8 mouse cellular contexts compared by ENCODE assay signal in the genomic region with DNA sequence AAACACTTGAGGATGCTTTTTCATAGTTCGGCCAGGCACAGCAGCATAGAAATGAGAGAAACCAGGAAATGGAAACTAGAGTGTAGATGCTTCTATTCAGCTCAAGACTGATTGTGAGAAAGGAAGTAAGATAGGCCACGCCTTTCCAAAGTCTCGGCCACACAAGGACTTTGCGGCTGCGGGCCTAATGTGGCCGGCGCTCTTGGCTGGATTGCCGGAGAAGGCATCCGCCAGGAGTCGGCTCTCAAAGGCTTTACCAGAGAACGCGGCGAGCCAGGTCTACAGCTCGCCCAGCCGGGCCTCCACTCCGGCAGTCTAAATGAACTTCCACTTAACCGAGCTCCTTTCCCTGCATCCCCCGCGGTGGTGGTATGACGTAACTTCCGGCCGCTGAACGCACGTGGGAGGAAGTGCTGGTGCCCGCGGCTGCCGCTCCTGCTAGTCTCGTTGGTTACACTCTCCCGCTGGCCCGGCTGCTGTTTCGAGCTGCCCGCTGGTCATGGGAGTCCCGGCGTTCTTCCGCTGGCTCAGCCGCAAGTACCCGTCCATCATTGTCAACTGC. TPM values are rescaled to one million over a fixed set of nuclear protein-coding genes. Genes with fewer than 3 reads are reported as not detected.
DNase-seq lines count a peak whose midpoint lies in the region; ATAC-seq lines count a peak whose summit lies in the region.

A gene (plus strand): TSS at position 374 of the 562 bp plus-strand sequence.

- intact Hi-C loops in heart, postnatal 14 days (cut with DNase I), result loop anchor here (10.0 kb wide), 1 partner anchor 158 kb away; a partner anchor contains a TSS

- H3K27ac ChIP-seq in forebrain, embryonic 14.5 days (ENCODE audit: low read depth, low read length), result peak within 1 kb of the TSS; percentile 98
- H3K27ac ChIP-seq in neural tube, embryonic 15.5 days (replicated peaks), result peak within 1 kb of the TSS; percentile 96

- peak; percentile 95 for DNase-seq in ES-CJ7 (ENCODE audit: low read depth, low spot score)
- DNase-seq in cerebellum, adult 11 months, result peak; percentile 93
- DNase-seq in forebrain, embryonic 14.5 days (ENCODE audit: low spot score), result peak; percentile 98
- peak; percentile 92 to 95 for DNase-seq in heart, postnatal 14 days
- peak; percentile 96 for DNase-seq in layer of hippocampus, adult 11-12 months (ENCODE audit: low spot score)
- peak; percentile 96 to 97 for DNase-seq in lung, adult 18-20 months
- DNase-seq in testis, postnatal 14 days (ENCODE audit: low spot score), result peak; percentile 96

- no peaks in the 10 kb centered on the region for H3K27me3 ChIP-seq in forebrain, embryonic 14.5 days (replicated peaks; ENCODE audit: control insufficient read depth, insufficient read depth, low read length)
- H3K27me3 ChIP-seq in neural tube, embryonic 15.5 days (replicated peaks), result no peaks in the 10 kb centered on the region

- H3K36me3 ChIP-seq in forebrain, embryonic 14.5 days (ENCODE audit: control insufficient read depth, insufficient read depth, low read length), result no peaks in the 10 kb centered on the region
- no peaks in the 10 kb centered on the region for H3K36me3 ChIP-seq in neural tube, embryonic 15.5 days

- H3K4me1 ChIP-seq in forebrain, embryonic 14.5 days (ENCODE audit: control insufficient read depth, insufficient read depth, low read length), result peaks cover 14% of the 10 kb centered on the region
- peaks cover 24% of the 10 kb centered on the region for H3K4me1 ChIP-seq in neural tube, embryonic 15.5 days

- no peaks in the 10 kb centered on the region for H3K9me3 ChIP-seq in forebrain, embryonic 14.5 days (replicated peaks; ENCODE audit: control insufficient read depth, low read length)
- no peaks in the 10 kb centered on the region for H3K9me3 ChIP-seq in neural tube, embryonic 15.5 days (replicated peaks)

- peak; percentile 97 for ATAC-seq in forebrain, embryonic 14.5 days
- peak; percentile 98 for ATAC-seq in neural tube, embryonic 15.5 days (ENCODE audit: low FRiP score)

- WGBS in forebrain, embryonic 14.5 days, result under 1% methylated on average over 37 of the region's 37 CpGs
- WGBS in neural tube, embryonic 15.5 days, result under 1% methylated on average over 37 of the region's 37 CpGs

- peak within 1 kb of the TSS; percentile 93 for H3K9ac ChIP-seq in forebrain, embryonic 14.5 days (ENCODE audit: low read length)
- H3K9ac ChIP-seq in neural tube, embryonic 15.5 days (replicated peaks), result peak within 1 kb of the TSS; percentile 73

- peak within 1 kb of the TSS; percentile 83 for H3K4me3 ChIP-seq in forebrain, embryonic 14.5 days (ENCODE audit: low read depth, low read length)
- H3K4me3 ChIP-seq in neural tube, embryonic 15.5 days (replicated peaks), result peak within 1 kb of the TSS; percentile 80

- peak within 1 kb of the TSS; percentile 74 for H3K4me2 ChIP-seq in forebrain, embryonic 14.5 days (ENCODE audit: low read length)
- H3K4me2 ChIP-seq in neural tube, embryonic 15.5 days, result peak within 1 kb of the TSS; percentile 69

RNA-seq across cellular contexts. Expression of the gene that starts here (rescaled TPM):
- polyA plus RNA-seq in forebrain, embryonic 14.5 days (2014; fragmentation: Nextera tagmentation; extraction: Ambion mirVana), result 93.4 and 101 TPM in 2 replicates
- 10 to 100 TPM; 23.6 to 28.0 TPM for total RNA-seq in heart, postnatal 14 days (2021)
- 60.1 and 67.7 TPM in 2 replicates for polyA plus RNA-seq in neural tube, embryonic 15.5 days (2015; fragmentation: Nextera tagmentation; extraction: Ambion mirVana)

Comparison
In these comparisons a context has a peak if more than half of its experiments do, and no peak if none do; other contexts are left out.
1. Peak in every context shown above with its lines: DNase-seq, ATAC-seq, H3K4me3 ChIP-seq and H3K27ac ChIP-seq.